Mouse (Mus musculus) megakaryocyte progenitor cell, adult 5-6 weeks (primary cell): ENCODE data around the gene Bpifb9a. TPM values are rescaled to one million over a fixed set of nuclear protein-coding genes. Genes with fewer than 3 reads are reported as not detected.
"Not testable (repeated sequence)": the region's sequence is repeated elsewhere in the genome, so short reads cannot be mapped to it uniquely, and the experiment has no call there.

Experiments
- ATAC-seq: replicated peaks from 2 replicates; pipeline ENCODE4 v1.8.0; 2016; ENCODE audit warnings: mild to moderate bottlenecking, moderate TSS enrichment, inconsistent platforms; ENCODE audit not compliant: poor library complexity
- total RNA-seq, 2 experiments: library from RNA; stranded (forward) in 1 of 2; stranded (reverse) in 1 of 2; fragments of 157-497, 149-512 nt in 1 of 2; fragments of 200-1000 nt in 1 of 2; gene quantifications; 2 replicates each; pipeline versions ENCODE4 v1.2.3 to v1.2.4; 2015 to 2017

The Bpifb9a gene
- total RNA-seq (2015), result not detected in 2 replicates
- total RNA-seq (2017), result not detected in 2 replicates

GRCm38 (mm10) chr2:154257554-154257953 lies at the start of gene Bpifb9a:
Bpifb9a (plus strand) TSS chr2:154257854.
- not testable (repeated sequence) for ATAC-seq

- peak; percentile 65 for ATAC-seq
Measured at GRCm38 (mm10) chr2:154209112-154209511, 48.5 kb upstream of the Bpifb9a start.

- ATAC-seq, result no peak
Measured at GRCm38 (mm10) chr2:154211121-154211520, 46.5 kb upstream of the Bpifb9a start.

- no peak for ATAC-seq
Measured at GRCm38 (mm10) chr2:154211881-154212280, 45.8 kb upstream of the Bpifb9a start.

- peak; percentile 86 for ATAC-seq
Measured at GRCm38 (mm10) chr2:154215191-154215590, 42.5 kb upstream of the Bpifb9a start.

GRCm38 (mm10) chr2:154219950-154220349 lies 37.7 kb upstream of the Bpifb9a start:
- peak; percentile 59 for ATAC-seq

GRCm38 (mm10) chr2:154223265-154223916 lies 34.3 kb upstream of the Bpifb9a start, which contains the start of gene Bpifb5:
Bpifb5 (plus strand) TSS chr2:154223742.
- ATAC-seq, result peak; percentile 77

- no peak for ATAC-seq
Measured at GRCm38 (mm10) chr2:154223917-154224273, 33.8 kb upstream of the Bpifb9a start.

- no peak for ATAC-seq
Measured at GRCm38 (mm10) chr2:154226991-154227390, 30.7 kb upstream of the Bpifb9a start.

- no peak for ATAC-seq
Measured at GRCm38 (mm10) chr2:154227830-154228229, 29.8 kb upstream of the Bpifb9a start.

- ATAC-seq, result no peak
Measured at GRCm38 (mm10) chr2:154233426-154233825, 24.2 kb upstream of the Bpifb9a start.

GRCm38 (mm10) chr2:154240771-154241170 lies 16.9 kb upstream of the Bpifb9a start:
- no peak for ATAC-seq

GRCm38 (mm10) chr2:154242726-154243125 lies 14.9 kb upstream of the Bpifb9a start:
- ATAC-seq, result not testable (repeated sequence)

- ATAC-seq, result no peak
Measured at GRCm38 (mm10) chr2:154243356-154244036, 14.2 kb upstream of the Bpifb9a start.

GRCm38 (mm10) chr2:154245322-154245721 lies 12.3 kb upstream of the Bpifb9a start:
- no peak for ATAC-seq

- peak; percentile 97 for ATAC-seq
Measured at GRCm38 (mm10) chr2:154255254-154255653, 2.4 kb upstream of the Bpifb9a start.

GRCm38 (mm10) chr2:154255770-154256169 lies 1.9 kb upstream of the Bpifb9a start:
- no peak for ATAC-seq

- peak; percentile 98 for ATAC-seq
Measured at GRCm38 (mm10) chr2:154264397-154264796, 6.7 kb downstream of the Bpifb9a start.

- not testable (repeated sequence) for ATAC-seq
Measured at GRCm38 (mm10) chr2:154291866-154292265, 34.2 kb downstream of the Bpifb9a start.

GRCm38 (mm10) chr2:154292833-154293232 lies 35.2 kb downstream of the Bpifb9a start:
- no peak for ATAC-seq

GRCm38 (mm10) chr2:154294746-154295145 lies 37.1 kb downstream of the Bpifb9a start:
- ATAC-seq, result peak; percentile 34; the same call in 1 of the 2 replicates

GRCm38 (mm10) chr2:154300496-154300895 lies 42.8 kb downstream of the Bpifb9a start:
- ATAC-seq, result peak; percentile 99
